Mouse (Mus musculus): ENCODE data around the gene Anxa6. TPM values are rescaled to one million over a fixed set of nuclear protein-coding genes. Genes with fewer than 3 reads are reported as not detected.

Gene Anxa6
- polyA plus RNA-seq, 1 experiment = 722 TPM

GRCm38 (mm10) chr11:54932540-54932939, 100.7 kb downstream of the Anxa6 start:
- Histone ChIP-seq H3K27me3 (ENCODE audit: control insufficient read depth, insufficient read depth, insufficient read length) (no peaks in the 10 kb centered on the region), H3K79me2 (ENCODE audit: control insufficient read depth, insufficient read depth) (no peaks in the 10 kb centered on the region), H3ac (ENCODE audit: control insufficient read depth, insufficient read length) (no peak overlapping the region), H3K4me3 (no peak overlapping the region), H3K4me2 (ENCODE audit: low read depth) (no peak overlapping the region), H3K36me3 (ENCODE audit: control insufficient read depth, insufficient read depth) (peaks cover 8% of the 10 kb centered on the region)
- TF ChIP-seq E2F4 (IDR thresholded peaks at IDR 0.05; ENCODE audit: insufficient read depth) (no peak), REST (IDR thresholded peaks at IDR 0.05; ENCODE audit: insufficient read depth, insufficient read length) (no peak), TCF3 (IDR thresholded peaks at IDR 0.05; ENCODE audit: insufficient read length, low read depth) (no peak), POLR2AphosphoS2 (IDR thresholded peaks at IDR 0.05; ENCODE audit: insufficient read length, low read depth) (no peak), CEBPB (IDR thresholded peaks at IDR 0.05; ENCODE audit: insufficient read depth, poor library complexity, severe bottlenecking) (no peak), SRF (IDR thresholded peaks at IDR 0.05; ENCODE audit: control insufficient read depth, insufficient read length, low read depth) (no peak), USF1 (IDR thresholded peaks at IDR 0.05; ENCODE audit: low read depth) (no peak), MAX (IDR thresholded peaks at IDR 0.05; ENCODE audit: low read depth) (no peak), POLR2A (IDR thresholded peaks at IDR 0.05; ENCODE audit: insufficient read length, low read depth) (no peak), MYOG (IDR thresholded peaks at IDR 0.05; ENCODE audit: control insufficient read depth in 1 of 3, insufficient read depth in 1 of 3, insufficient read length in 2 of 3, low read depth in 2 of 3) (no peak), TCF12 (IDR thresholded peaks at IDR 0.05; ENCODE audit: insufficient read depth, poor library complexity, severe bottlenecking) (no peak), MYOD1 (IDR thresholded peaks at IDR 0.05; ENCODE audit: control insufficient read depth in 1 of 3, insufficient read length in 2 of 3, low read depth in 2 of 3) (no peak)

GRCm38 (mm10) chr11:54931405-54932093, 101.7 kb downstream of the Anxa6 start:
- Histone ChIP-seq H3K27me3 (ENCODE audit: control insufficient read depth, insufficient read depth, insufficient read length) (no peaks in the 10 kb centered on the region), H3K36me3 (ENCODE audit: control insufficient read depth, insufficient read depth) (peaks cover 8% of the 10 kb centered on the region), H3K79me2 (ENCODE audit: control insufficient read depth, insufficient read depth) (no peaks in the 10 kb centered on the region), H3ac (ENCODE audit: control insufficient read depth, insufficient read length) (no peak overlapping the region), H3K4me2 (ENCODE audit: low read depth) (no peak overlapping the region), H3K4me3 (no peak overlapping the region)
- no peak for TF ChIP-seq POLR2A (IDR thresholded peaks at IDR 0.05; ENCODE audit: insufficient read length, low read depth)

GRCm38 (mm10) chr11:54930318-54930979, 102.8 kb downstream of the Anxa6 start:
- TF ChIP-seq E2F4 (IDR thresholded peaks at IDR 0.05; ENCODE audit: insufficient read depth) (no peak), SRF (IDR thresholded peaks at IDR 0.05; ENCODE audit: control insufficient read depth, insufficient read length, low read depth) (no peak), POLR2AphosphoS2 (IDR thresholded peaks at IDR 0.05; ENCODE audit: insufficient read length, low read depth) (no peak)
- Histone ChIP-seq H3K79me2 (ENCODE audit: control insufficient read depth, insufficient read depth) (no peaks in the 10 kb centered on the region), H3ac (ENCODE audit: control insufficient read depth, insufficient read length) (no peak overlapping the region), H3K36me3 (ENCODE audit: control insufficient read depth, insufficient read depth) (peaks cover 6% of the 10 kb centered on the region), H3K4me3 (no peak overlapping the region), H3K4me2 (ENCODE audit: low read depth) (no peak overlapping the region), H3K27me3 (ENCODE audit: control insufficient read depth, insufficient read depth, insufficient read length) (no peaks in the 10 kb centered on the region)

DNA sequence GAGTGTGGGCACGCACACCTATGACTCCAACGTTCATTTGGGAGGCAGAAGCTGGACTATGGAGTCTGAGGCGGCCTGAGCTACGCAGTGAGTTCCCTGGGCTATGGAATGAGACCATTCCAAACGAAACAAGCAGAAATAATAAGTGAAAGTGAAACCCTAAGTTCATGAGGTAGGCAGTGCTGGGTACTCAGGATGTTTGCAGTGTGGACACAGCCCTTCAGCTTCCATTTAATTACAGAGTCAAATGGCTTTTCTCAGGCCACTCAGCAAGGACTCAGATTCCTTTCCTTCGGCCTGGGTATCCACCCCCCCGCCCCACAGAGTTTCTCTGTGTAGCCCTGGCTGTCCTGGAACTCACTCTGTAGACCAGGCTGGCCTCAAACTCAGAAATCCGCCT, 103.5 kb downstream of the Anxa6 start:
- TF ChIP-seq MYOG (IDR thresholded peaks at IDR 0.05; ENCODE audit: control insufficient read depth in 1 of 3, insufficient read depth in 1 of 3, insufficient read length in 2 of 3, low read depth in 2 of 3) = no peak
- TF ChIP-seq POLR2A (IDR thresholded peaks at IDR 0.05; ENCODE audit: insufficient read length, low read depth) = no peak
- TF ChIP-seq TCF3 (IDR thresholded peaks at IDR 0.05; ENCODE audit: insufficient read length, low read depth) = no peak
- Histone ChIP-seq H3K36me3 (ENCODE audit: control insufficient read depth, insufficient read depth) (peaks cover 8% of the 10 kb centered on the region), H3ac (ENCODE audit: control insufficient read depth, insufficient read length) (no peak overlapping the region), H3K4me3 (no peak overlapping the region), H3K27me3 (ENCODE audit: control insufficient read depth, insufficient read depth, insufficient read length) (no peaks in the 10 kb centered on the region), H3K79me2 (ENCODE audit: control insufficient read depth, insufficient read depth) (no peaks in the 10 kb centered on the region), H3K4me2 (ENCODE audit: low read depth) (no peak overlapping the region)

GRCm38 (mm10) chr11:54929290-54929689, 104.0 kb downstream of the Anxa6 start:
- no peak overlapping the region for H3K4me3 ChIP-seq
- no peak overlapping the region for H3ac ChIP-seq (ENCODE audit: control insufficient read depth, insufficient read length)
- peaks cover 8% of the 10 kb centered on the region for H3K36me3 ChIP-seq (ENCODE audit: control insufficient read depth, insufficient read depth)
- no peak overlapping the region for H3K4me2 ChIP-seq (ENCODE audit: low read depth)
- no peaks in the 10 kb centered on the region for H3K79me2 ChIP-seq (ENCODE audit: control insufficient read depth, insufficient read depth)
- H3K27me3 ChIP-seq (ENCODE audit: control insufficient read depth, insufficient read depth, insufficient read length) = no peaks in the 10 kb centered on the region
- TF ChIP-seq MAX (IDR thresholded peaks at IDR 0.05; ENCODE audit: low read depth) = no peak
- peak in 1 of 3 experiments; percentile 2 for TF ChIP-seq MYOD1 (IDR thresholded peaks at IDR 0.05; ENCODE audit: control insufficient read depth in 1 of 3, insufficient read length in 2 of 3, low read depth in 2 of 3)
- TF ChIP-seq SRF (IDR thresholded peaks at IDR 0.05; ENCODE audit: control insufficient read depth, insufficient read length, low read depth) = no peak
- no peak for TF ChIP-seq TCF3 (IDR thresholded peaks at IDR 0.05; ENCODE audit: insufficient read length, low read depth)
- peak in 1 of 3 experiments; percentile 9 for TF ChIP-seq MYOG (IDR thresholded peaks at IDR 0.05; ENCODE audit: control insufficient read depth in 1 of 3, insufficient read depth in 1 of 3, insufficient read length in 2 of 3, low read depth in 2 of 3)

Other genes starting within 250 kb of the Anxa6 start
- gene Cdc42se2, start 245.8 kb downstream of the Anxa6 start, polyA plus RNA-seq (2012; fragmentation: generic; extraction: Trizol) = 51.0 TPM
- gene Lyrm7, start 172.5 kb downstream of the Anxa6 start, polyA plus RNA-seq (2012; fragmentation: generic; extraction: Trizol) = 2.2 TPM
- 860 TPM for gene Hint1, start 167.1 kb downstream of the Anxa6 start, polyA plus RNA-seq (2012; fragmentation: generic; extraction: Trizol)
- gene Gpx3, start 131.0 kb downstream of the Anxa6 start, polyA plus RNA-seq (2012; fragmentation: generic; extraction: Trizol) = 9.4 TPM
- 34.5 TPM for gene Tnip1, start 70.5 kb downstream of the Anxa6 start, polyA plus RNA-seq (2012; fragmentation: generic; extraction: Trizol)
- gene Ccdc69, start 44.7 kb upstream of the Anxa6 start, polyA plus RNA-seq (2012; fragmentation: generic; extraction: Trizol) = 0.11 TPM
- 5.8 TPM for gene Gm2a, start 64.7 kb upstream of the Anxa6 start, polyA plus RNA-seq (2012; fragmentation: generic; extraction: Trizol)
- not detected for gene Slc36a3, start 118.3 kb upstream of the Anxa6 start, polyA plus RNA-seq (2012; fragmentation: generic; extraction: Trizol)
- gene Slc36a2, start 151.6 kb upstream of the Anxa6 start, polyA plus RNA-seq (2012; fragmentation: generic; extraction: Trizol) = not detected
- 5.3 TPM for gene Slc36a1, start 170.9 kb upstream of the Anxa6 start, polyA plus RNA-seq (2012; fragmentation: generic; extraction: Trizol)

Data from myocyte (in vitro differentiated cells).